Mouse (Mus musculus): ENCODE results near the gene Cenps.

GRCm38 (mm10) chr4:149176645-149177044 lies 39.2 kb upstream of the Cenps start:
- TF ChIP-seq CTCF (conservative IDR thresholded peaks at IDR 0.05; ENCODE audit: insufficient read depth, insufficient read length, low read depth, low read length), result no peak
- no peak for TF ChIP-seq POLR2A (IDR thresholded peaks at IDR 0.05; ENCODE audit: low read depth, low read length)
